Mouse (Mus musculus): ENCODE results near the gene Ilk. TPM values are rescaled to one million over a fixed set of nuclear protein-coding genes. Genes with fewer than 3 reads are reported as not detected.

Ilk gene
- polyA plus RNA-seq, 1 experiment, result 90.9 TPM

- Histone ChIP-seq H3K9ac (ENCODE audit: low read depth, poor library complexity, severe bottlenecking) (no peak overlapping the region), H3K27me3 (ENCODE audit: control insufficient read depth, insufficient read depth, low read length, poor library complexity, severe bottlenecking) (no peaks in the 10 kb centered on the region; the same call in 1 of the 2 replicates), H3K4me1 (ENCODE audit: control insufficient read depth, insufficient read depth, low read length) (no peaks in the 10 kb centered on the region), H3K9me3 (replicated peaks; ENCODE audit: control insufficient read depth, insufficient read depth, low read length, poor library complexity, severe bottlenecking) (no peaks in the 10 kb centered on the region), H3K27ac (ENCODE audit: insufficient read depth, low read length) (no peak overlapping the region), H3K4me3 (ENCODE audit: low read depth, low read length) (no peak overlapping the region), H3K36me3 (ENCODE audit: control insufficient read depth, insufficient read depth, low read length, poor library complexity, severe bottlenecking) (no peaks in the 10 kb centered on the region)
- TF ChIP-seq EP300 (IDR thresholded peaks at IDR 0.05; ENCODE audit: insufficient read depth, low read depth, low read length), result no peak
These were observed 27.9 kb downstream of the Ilk start for GRCm38 (mm10) chr7:105764331-105764730.

- Histone ChIP-seq H3K27me3 (ENCODE audit: control insufficient read depth, insufficient read depth, low read length, poor library complexity, severe bottlenecking) (no peaks in the 10 kb centered on the region; the same call in 1 of the 2 replicates), H3K9ac (ENCODE audit: low read depth, poor library complexity, severe bottlenecking) (no peak overlapping the region), H3K27ac (ENCODE audit: insufficient read depth, low read length) (no peak overlapping the region), H3K4me3 (ENCODE audit: low read depth, low read length) (no peak overlapping the region), H3K36me3 (ENCODE audit: control insufficient read depth, insufficient read depth, low read length, poor library complexity, severe bottlenecking) (no peaks in the 10 kb centered on the region), H3K9me3 (replicated peaks; ENCODE audit: control insufficient read depth, insufficient read depth, low read length, poor library complexity, severe bottlenecking) (no peaks in the 10 kb centered on the region), H3K4me1 (ENCODE audit: control insufficient read depth, insufficient read depth, low read length) (no peaks in the 10 kb centered on the region)
- no peak for TF ChIP-seq EP300 (IDR thresholded peaks at IDR 0.05; ENCODE audit: insufficient read depth, low read depth, low read length)
- TF ChIP-seq POLR2A (IDR thresholded peaks at IDR 0.05; ENCODE audit: insufficient read depth, low read length), result no peak
- no peak for TF ChIP-seq CTCF (IDR thresholded peaks at IDR 0.05; ENCODE audit: low read depth, low read length)
These were observed 31.4 kb downstream of the Ilk start for GRCm38 (mm10) chr7:105767729-105768165.

- no peak overlapping the region for H3K9ac ChIP-seq (ENCODE audit: low read depth, poor library complexity, severe bottlenecking)
- no peaks in the 10 kb centered on the region for H3K36me3 ChIP-seq (ENCODE audit: control insufficient read depth, insufficient read depth, low read length, poor library complexity, severe bottlenecking)
- TF ChIP-seq EP300 (IDR thresholded peaks at IDR 0.05; ENCODE audit: insufficient read depth, low read depth, low read length) (no peak), CTCF (IDR thresholded peaks at IDR 0.05; ENCODE audit: low read depth, low read length) (no peak), POLR2A (IDR thresholded peaks at IDR 0.05; ENCODE audit: insufficient read depth, low read length) (no peak)
These were observed 33.6 kb downstream of the Ilk start for GRCm38 (mm10) chr7:105769959-105770358.

GRCm38 (mm10) chr7:105772331-105772730 lies 35.9 kb downstream of the Ilk start:
- Histone ChIP-seq H3K4me1 (ENCODE audit: control insufficient read depth, insufficient read depth, low read length) (no peaks in the 10 kb centered on the region), H3K27me3 (ENCODE audit: control insufficient read depth, insufficient read depth, low read length, poor library complexity, severe bottlenecking) (no peaks in the 10 kb centered on the region), H3K9ac (ENCODE audit: low read depth, poor library complexity, severe bottlenecking) (no peak overlapping the region), H3K4me3 (ENCODE audit: low read depth, low read length) (no peak overlapping the region), H3K36me3 (ENCODE audit: control insufficient read depth, insufficient read depth, low read length, poor library complexity, severe bottlenecking) (no peaks in the 10 kb centered on the region), H3K9me3 (replicated peaks; ENCODE audit: control insufficient read depth, insufficient read depth, low read length, poor library complexity, severe bottlenecking) (no peaks in the 10 kb centered on the region), H3K27ac (ENCODE audit: insufficient read depth, low read length) (no peak overlapping the region)
- no peak for TF ChIP-seq EP300 (IDR thresholded peaks at IDR 0.05; ENCODE audit: insufficient read depth, low read depth, low read length)
- TF ChIP-seq POLR2A (IDR thresholded peaks at IDR 0.05; ENCODE audit: insufficient read depth, low read length), result no peak
- no peak for TF ChIP-seq CTCF (IDR thresholded peaks at IDR 0.05; ENCODE audit: low read depth, low read length)

More at GRCm38 (mm10) chr7:105769959-105770358, 33.6 kb downstream of the Ilk start:
- H3K27me3 ChIP-seq (ENCODE audit: control insufficient read depth, insufficient read depth, low read length, poor library complexity, severe bottlenecking), result no peaks in the 10 kb centered on the region
- H3K9me3 ChIP-seq (replicated peaks; ENCODE audit: control insufficient read depth, insufficient read depth, low read length, poor library complexity, severe bottlenecking), result no peaks in the 10 kb centered on the region
- no peaks in the 10 kb centered on the region for H3K4me1 ChIP-seq (ENCODE audit: control insufficient read depth, insufficient read depth, low read length)
- H3K4me3 ChIP-seq (ENCODE audit: low read depth, low read length), result no peak overlapping the region
- H3K27ac ChIP-seq (ENCODE audit: insufficient read depth, low read length), result no peak overlapping the region

GRCm38 (mm10) chr7:105773041-105773440 lies 36.6 kb downstream of the Ilk start:
- H3K9me3 ChIP-seq (replicated peaks; ENCODE audit: control insufficient read depth, insufficient read depth, low read length, poor library complexity, severe bottlenecking), result no peaks in the 10 kb centered on the region
- H3K36me3 ChIP-seq (ENCODE audit: control insufficient read depth, insufficient read depth, low read length, poor library complexity, severe bottlenecking), result no peaks in the 10 kb centered on the region
- H3K4me3 ChIP-seq (ENCODE audit: low read depth, low read length), result no peak overlapping the region
- H3K27me3 ChIP-seq (ENCODE audit: control insufficient read depth, insufficient read depth, low read length, poor library complexity, severe bottlenecking), result no peaks in the 10 kb centered on the region
- H3K9ac ChIP-seq (ENCODE audit: low read depth, poor library complexity, severe bottlenecking), result no peak overlapping the region
- no peak overlapping the region for H3K27ac ChIP-seq (ENCODE audit: insufficient read depth, low read length)
- TF ChIP-seq POLR2A (IDR thresholded peaks at IDR 0.05; ENCODE audit: insufficient read depth, low read length) (no peak), CTCF (IDR thresholded peaks at IDR 0.05; ENCODE audit: low read depth, low read length) (no peak)
- no peaks in the 10 kb centered on the region for H3K4me1 ChIP-seq (ENCODE audit: control insufficient read depth, insufficient read depth, low read length)

- H3K27ac ChIP-seq (ENCODE audit: insufficient read depth, low read length), result no peak overlapping the region
- no peak overlapping the region for H3K4me3 ChIP-seq (ENCODE audit: low read depth, low read length)
- TF ChIP-seq EP300 (IDR thresholded peaks at IDR 0.05; ENCODE audit: insufficient read depth, low read depth, low read length) (no peak), POLR2A (IDR thresholded peaks at IDR 0.05; ENCODE audit: insufficient read depth, low read length) (no peak), CTCF (IDR thresholded peaks at IDR 0.05; ENCODE audit: low read depth, low read length) (no peak)
- H3K36me3 ChIP-seq (ENCODE audit: control insufficient read depth, insufficient read depth, low read length, poor library complexity, severe bottlenecking), result no peaks in the 10 kb centered on the region
- H3K27me3 ChIP-seq (ENCODE audit: control insufficient read depth, insufficient read depth, low read length, poor library complexity, severe bottlenecking), result no peaks in the 10 kb centered on the region
- no peaks in the 10 kb centered on the region for H3K9me3 ChIP-seq (replicated peaks; ENCODE audit: control insufficient read depth, insufficient read depth, low read length, poor library complexity, severe bottlenecking)
- no peak overlapping the region for H3K9ac ChIP-seq (ENCODE audit: low read depth, poor library complexity, severe bottlenecking)
- no peaks in the 10 kb centered on the region for H3K4me1 ChIP-seq (ENCODE audit: control insufficient read depth, insufficient read depth, low read length)
These were observed 38.3 kb downstream of the Ilk start for GRCm38 (mm10) chr7:105774661-105775060.
